Mouse (Mus musculus): ENCODE measurements around the gene Pm20d2.

Pm20d2 gene

GRCm38 (mm10) chr4:33189735-33190036, at the start of gene Pm20d2:
Gene Pm20d2, minus strand, starts transcription at chr4:33189737.
- DNase-seq = no peak

- DNase-seq = no peak
These were observed 41.3 kb upstream of the Pm20d2 start for GRCm38 (mm10) chr4:33230881-33231280.

GRCm38 (mm10) chr4:33229639-33230038, 40.1 kb upstream of the Pm20d2 start:
- DNase-seq = no peak

DNA sequence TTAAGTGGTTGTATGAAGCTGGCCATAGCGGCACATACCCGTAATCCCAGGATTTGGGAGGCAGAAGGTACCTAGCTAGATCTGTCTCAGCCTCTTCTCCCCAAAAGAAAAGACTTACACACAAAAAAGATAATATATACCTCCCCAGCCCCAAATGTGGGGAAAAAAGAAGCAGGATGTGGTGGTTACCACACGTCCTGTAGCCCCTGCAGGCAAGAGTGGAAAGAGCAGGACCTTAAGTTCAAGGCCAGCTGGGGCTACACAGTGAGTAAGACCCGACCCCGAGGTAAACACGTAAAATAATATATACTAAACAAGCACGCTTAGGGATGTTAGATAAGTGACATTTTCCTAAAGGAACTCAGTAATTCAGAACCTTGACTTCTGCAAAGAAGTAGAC, 37.6 kb upstream of the Pm20d2 start:
- DNase-seq = no peak

DNA sequence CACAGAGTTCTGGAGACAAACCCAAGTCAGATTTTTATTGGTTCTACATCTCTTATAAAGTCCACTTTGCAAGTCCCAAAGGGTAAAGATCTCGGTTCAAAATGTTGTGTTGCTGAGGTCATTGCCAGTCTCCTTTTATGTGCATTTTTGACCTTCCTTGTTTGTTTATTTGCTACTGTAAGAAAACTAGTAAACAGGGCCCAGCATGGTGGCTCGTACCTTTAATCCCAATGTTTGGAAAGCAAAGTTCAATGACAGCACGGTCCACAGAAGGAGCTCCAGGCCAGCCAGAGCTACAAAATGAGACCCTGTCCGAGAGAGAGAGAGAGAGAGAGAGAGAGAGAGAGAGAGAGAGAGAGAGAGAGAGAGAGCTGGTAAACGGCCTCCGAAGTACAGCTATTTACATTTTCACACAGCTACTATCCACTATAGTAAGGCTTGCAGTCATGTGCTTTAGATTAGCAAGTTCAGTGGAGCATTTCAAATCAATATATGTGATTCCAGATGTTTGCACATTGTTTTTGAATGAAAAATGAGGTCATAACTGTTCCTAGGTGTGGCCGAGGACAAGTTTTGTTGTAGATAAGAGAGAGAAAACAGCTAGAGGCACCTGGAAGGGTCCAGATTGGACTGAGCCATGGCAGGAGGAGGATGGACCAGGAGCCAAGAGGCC, 34.6 kb upstream of the Pm20d2 start:
- DNase-seq = no peak

- DNase-seq = no peak
These were observed 32.3 kb upstream of the Pm20d2 start for GRCm38 (mm10) chr4:33221847-33222246.

- DNase-seq = peak; percentile 83
These were observed 19.6 kb upstream of the Pm20d2 start, which contains the start of gene Srsf12 for GRCm38 (mm10) chr4:33208881-33209841. Gene Srsf12, plus strand, starts transcription at chr4:33208991.

- DNase-seq = no peak
These were observed 18.0 kb upstream of the Pm20d2 start for GRCm38 (mm10) chr4:33207551-33207950.

DNA sequence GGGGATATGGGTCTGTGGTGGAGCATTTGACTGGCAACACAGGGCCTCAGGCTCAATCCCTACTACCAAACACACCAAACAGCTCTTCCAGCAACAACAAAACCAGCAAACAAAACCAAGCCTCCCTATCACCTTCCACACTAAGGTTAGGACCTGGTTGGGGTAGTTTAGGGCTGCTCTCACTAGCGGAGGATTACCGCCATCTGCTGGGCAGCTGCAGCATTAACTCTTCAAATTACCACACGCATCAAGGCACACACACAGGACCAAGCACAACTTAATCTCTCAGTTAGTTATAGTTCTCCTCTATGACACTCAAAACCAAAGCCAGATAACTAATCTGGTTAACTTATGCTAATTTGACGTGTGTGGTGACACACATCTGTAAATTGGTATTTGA, 15.1 kb upstream of the Pm20d2 start:
- DNase-seq = peak; percentile 66

DNA sequence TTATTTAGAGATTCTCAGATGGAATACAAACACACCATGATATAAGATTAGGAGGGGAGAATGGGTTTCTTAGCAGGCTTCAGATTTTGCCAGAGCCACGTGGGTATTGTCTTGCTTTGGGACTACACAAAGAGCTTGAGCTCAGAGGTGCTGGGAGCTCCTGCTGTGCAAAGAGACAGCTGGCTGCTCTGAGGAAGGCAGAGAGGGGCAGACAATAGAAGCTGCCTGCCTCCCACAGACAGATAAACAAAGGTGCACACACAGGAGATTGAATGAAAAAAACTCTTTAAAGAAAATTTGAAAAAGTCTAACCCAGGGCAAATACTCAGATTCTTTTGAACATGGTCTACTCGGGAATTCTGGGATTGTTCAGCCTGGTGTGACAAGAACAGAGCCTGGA, 8.6 kb upstream of the Pm20d2 start:
- DNase-seq = no peak

DNA sequence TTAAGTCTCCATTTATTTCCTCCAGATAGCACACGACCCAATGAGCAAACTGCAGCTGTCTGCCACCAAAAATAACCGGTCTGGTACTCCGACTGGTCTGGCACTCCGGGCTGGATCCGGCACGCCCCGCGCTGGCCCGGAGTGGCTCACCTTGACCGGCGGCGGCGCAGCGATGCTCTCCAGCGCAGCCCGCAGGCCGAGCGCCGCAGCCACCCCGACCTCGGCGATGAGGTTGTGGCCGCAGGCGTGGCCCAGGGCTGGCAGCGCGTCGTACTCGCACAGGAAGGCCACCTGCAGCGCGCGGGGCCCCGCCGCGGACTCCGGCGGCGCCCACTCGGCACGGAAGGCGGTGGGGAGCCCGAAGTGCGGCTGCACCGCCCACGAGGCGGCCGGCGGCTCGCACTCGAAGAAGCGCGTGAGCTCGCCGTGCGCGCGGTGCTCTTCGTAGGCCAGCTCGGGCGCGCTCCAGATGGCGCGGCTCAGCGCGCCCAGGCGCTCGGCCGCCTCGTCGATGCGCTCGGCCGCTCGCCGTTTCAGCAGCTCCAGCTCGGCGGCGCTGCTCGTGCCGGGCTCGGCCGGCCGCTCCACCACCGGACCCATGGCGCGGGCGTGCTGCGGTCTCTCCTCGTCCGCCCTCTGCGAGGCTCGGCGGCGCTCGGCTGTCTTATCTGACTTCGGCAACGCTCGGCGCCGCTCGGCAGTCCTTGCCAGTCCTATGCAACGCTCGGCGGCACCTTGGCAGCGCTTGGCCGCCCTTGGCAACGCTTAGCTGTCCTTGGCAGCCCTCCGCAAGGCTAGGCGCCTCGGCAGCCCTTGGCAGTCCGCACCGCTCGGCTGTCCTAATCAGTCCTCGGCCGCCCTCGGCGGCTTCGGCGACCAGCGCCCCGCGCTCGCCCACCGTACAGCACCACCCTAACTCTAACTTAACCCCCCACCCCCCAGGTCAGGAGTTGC, 479 bp downstream of the Pm20d2 start:
- peak; percentile 97 for DNase-seq

DNA sequence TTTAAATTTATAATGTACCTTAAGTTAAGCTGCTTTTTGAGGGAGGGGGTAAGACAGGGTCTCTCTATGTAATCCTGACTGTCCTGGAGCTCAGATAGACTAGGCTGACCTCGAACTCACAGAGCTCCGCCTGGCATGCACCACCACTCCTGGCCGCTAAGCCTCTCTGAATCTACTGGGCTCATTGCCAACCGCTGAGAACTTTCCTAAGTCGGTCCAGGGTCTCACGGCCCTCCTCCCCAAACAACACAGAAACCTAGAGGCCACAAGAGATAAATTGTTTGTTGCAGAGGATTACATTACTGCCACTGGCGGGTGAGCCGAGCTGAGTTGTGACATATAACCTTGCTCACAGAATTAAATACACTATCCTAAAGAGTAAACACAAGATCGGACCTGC, 1.4 kb downstream of the Pm20d2 start:
- DNase-seq = peak; percentile 64

GRCm38 (mm10) chr4:33183477-33183876, 6.1 kb downstream of the Pm20d2 start:
- DNase-seq = no peak

DNA sequence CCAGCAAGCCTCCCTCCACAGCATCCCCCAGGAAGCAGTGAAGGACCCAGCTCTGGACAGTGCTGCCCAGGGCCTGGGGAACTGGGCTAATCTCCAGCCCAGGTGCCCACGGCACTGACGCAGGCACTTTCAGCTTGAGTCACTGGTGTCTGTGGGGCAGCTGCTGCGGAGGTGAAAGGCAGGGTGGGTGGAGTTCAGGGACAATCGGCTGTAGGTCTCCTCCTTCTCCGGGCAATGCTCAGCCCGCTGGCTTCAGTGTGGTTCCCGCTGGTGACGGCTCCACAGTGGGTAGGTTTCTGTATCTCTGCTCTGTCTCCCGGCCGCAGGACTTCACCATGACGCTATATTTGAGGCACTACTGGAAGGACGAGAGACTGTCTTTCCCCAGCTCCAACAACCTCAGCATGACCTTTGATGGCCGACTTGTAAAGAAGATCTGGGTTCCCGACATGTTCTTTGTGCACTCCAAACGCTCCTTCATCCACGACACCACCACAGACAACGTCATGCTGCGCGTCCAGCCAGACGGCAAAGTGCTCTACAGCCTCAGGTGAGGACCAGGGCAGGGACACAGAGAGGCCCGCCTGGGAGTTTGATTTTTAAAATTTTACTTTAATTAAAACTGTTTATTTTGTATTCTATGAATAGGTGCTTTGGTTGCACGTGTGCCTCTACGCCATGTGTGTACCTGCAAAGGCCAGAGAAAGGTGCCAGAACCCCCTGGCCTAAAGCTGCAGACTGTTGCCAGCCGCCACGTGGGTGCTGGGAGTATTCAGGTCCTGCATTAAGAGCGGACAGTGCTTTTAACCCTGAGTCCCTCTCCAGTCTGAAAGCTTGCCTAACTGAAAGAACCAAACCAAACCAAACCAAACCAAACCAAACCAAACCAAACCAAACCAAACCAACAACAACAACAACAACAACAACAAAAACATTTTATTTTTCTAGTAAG, 37.2 kb downstream of the Pm20d2 start:
- no peak for DNase-seq

DNA sequence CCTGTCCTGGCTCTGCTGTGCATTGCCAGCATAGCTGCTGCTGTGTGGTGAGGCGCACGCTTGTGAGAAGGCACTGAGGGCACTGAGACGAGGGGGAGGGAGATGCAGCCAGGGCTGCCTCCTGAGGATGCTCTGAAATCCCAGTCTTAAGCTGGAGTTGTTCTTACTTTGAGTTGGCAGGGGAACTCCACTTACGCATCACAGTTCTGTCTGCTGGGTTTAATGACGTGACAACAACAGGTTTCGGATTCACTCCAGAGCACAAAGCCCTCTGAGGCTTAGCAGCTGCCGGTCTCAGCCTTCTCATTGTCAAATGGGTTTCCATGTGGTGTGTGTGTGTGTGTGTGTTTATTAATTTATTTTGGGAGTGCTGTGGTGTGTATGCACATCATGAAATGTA, 40.4 kb downstream of the Pm20d2 start:
- no peak for DNase-seq

GRCm38 (mm10) chr4:33147825-33148224, 41.7 kb downstream of the Pm20d2 start:
- peak; percentile 31 for DNase-seq

DNA sequence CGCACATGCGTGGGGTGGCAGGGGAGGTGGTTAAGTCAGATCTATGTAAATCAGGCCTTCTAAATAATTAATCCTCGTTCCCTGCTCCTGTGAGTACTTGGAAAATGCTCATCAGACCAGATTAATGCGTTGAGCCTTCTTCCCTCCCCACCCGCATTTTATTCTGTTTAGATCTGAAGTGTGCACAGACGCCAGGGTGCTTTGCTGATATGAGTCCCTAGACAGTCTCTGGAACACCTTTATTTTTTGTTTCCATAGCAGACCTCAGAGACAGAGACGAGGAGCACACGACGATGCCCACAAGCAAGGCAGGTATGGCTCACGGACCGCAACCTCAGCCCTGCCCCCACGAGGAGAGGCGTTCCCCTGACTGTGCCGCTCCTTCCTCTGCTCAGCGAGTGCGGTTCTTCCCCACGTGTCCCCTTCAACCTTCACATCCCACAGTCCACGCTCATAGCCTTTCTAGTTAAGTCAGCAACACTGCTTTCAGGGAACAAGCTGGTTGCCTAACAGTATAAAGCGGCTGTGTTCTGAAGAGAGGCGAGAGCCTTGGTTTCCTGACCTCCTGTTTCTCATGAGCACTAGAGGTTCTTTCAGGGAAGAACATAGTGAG, 42.8 kb downstream of the Pm20d2 start:
- DNase-seq = no peak

DNA sequence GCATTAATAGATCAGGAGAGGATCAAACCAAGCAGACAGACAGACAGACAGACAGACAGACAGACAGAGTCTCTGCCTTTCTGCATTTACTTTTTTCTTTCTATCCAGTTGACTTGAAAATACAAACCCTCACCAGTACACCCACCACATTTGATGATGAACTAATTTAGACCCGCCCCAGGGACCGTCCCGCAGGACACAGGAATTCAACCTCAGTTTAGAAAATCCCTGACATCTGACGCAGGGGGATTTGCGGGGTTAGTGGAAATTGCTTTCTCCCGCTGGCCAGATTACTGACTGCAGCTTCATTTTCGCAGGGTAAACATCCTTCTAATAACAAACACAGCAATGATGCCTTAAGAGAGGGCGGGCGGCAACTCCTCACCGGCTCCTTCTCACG, 57.3 kb downstream of the Pm20d2 start, which contains the start of gene Gabrr1:
Gabrr1 (plus strand) TSS at position 301 of the 400 bp plus-strand sequence.
- no peak for DNase-seq

DNA sequence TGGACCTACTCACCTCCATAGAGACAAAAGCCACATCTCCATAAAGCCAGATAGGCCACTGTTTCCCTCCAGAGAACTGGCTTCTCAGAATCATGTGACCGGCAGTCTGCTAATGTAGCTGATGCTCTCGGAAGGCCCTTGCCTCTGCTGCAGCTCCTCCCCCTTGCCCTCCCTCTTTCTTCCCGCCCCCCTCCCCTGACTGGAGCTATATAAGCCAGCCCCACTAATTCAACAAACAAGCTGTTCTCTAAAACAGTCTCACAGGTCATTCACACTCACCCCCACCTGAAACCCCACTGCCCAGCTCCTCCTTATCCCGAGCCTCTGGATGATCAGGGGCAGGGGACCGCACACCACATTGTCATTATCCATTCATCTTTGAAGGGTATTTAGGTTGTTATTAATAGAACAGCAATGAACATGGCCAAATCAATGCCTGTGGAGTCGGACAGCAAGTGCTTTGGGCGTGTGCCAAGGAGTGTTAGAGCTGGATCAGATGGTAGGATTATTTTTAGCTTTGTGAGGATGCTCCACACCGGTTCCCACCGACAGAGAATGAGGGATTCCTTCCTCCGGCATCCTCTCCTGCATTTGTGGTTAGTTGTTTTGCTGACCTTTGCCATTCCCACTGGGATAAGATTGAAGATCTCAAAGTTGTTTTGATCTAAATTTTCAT, 64.0 kb downstream of the Pm20d2 start:
- peak; percentile 66 for DNase-seq

DNA sequence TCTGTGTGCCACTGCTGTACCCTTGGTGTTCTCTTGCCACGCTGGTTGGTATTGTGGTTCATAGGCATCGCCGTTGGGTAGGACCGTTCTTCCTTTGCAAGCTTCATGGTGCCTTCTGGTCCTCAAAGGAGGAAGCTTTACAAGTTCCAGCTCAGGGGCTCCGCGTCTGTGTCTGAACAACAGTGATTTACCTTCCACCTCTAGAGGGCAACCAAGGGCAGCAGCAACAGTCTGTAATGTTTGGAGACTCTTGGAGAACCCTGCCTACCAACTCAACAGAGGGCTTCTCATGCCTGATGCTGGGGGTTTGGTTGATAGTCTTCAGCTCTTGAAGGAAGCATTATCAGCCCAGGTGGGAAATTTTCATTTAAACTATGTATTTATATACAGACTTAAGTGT, 65.0 kb downstream of the Pm20d2 start:
- peak; percentile 62 for DNase-seq

All from cerebellum, adult 9-11 months (tissue).